ENCODE assay signal across 33 mouse cellular contexts in genomic region chr7:97714651-97715050, GRCm38 (mm10). TPM values are rescaled to one million over a fixed set of nuclear protein-coding genes. Genes with fewer than 3 reads are reported as not detected.
"Had no signal": no experiment of that assay in that cellular context is flagged by ENCODE, and none has a peak within 500 bp of the region (broad histone marks: within the 10 kb centered on the region; RNA-seq: fewer than 3 reads in every experiment).

No protein-coding gene starts in this region.

- DNase-seq: left cerebral cortex, postnatal 4 days; liver; liver, embryonic 13.5 days; liver, postnatal 0 days; lung, adult 18-20 months; lung, adult 2 months; lung, embryonic 14.5 days; lung, postnatal 10 days; lung, postnatal 14 days; lung, postnatal 36 days; lung, postnatal 4 days; midbrain, embryonic 14.5 days had no signal

- H3K27ac ChIP-seq: left cerebral cortex, adult 2 months; limb, embryonic 10.5 days; limb, embryonic 12.5 days; limb, embryonic 13.5 days; limb, embryonic 15.5 days; liver, embryonic 12.5 days; liver, embryonic 13.5 days; liver, embryonic 14.5 days; liver, embryonic 15.5 days; lung, embryonic 15.5 days; macrophage; midbrain, embryonic 10.5 days; midbrain, embryonic 12.5 days; midbrain, embryonic 13.5 days; midbrain, embryonic 15.5 days; neural tube, embryonic 12.5 days had no signal

- H3K27me3 ChIP-seq: limb, embryonic 12.5 days; limb, embryonic 13.5 days; limb, embryonic 15.5 days; liver, embryonic 12.5 days; liver, embryonic 13.5 days; liver, embryonic 15.5 days; lung, embryonic 15.5 days; megakaryocyte, embryonic 14.5 days; midbrain, embryonic 12.5 days; midbrain, embryonic 13.5 days; midbrain, embryonic 15.5 days; neural tube, embryonic 12.5 days had no signal

- H3K9ac ChIP-seq: limb, embryonic 12.5 days; limb, embryonic 13.5 days; limb, embryonic 15.5 days; liver, embryonic 12.5 days; liver, embryonic 13.5 days; liver, embryonic 14.5 days; liver, embryonic 15.5 days; liver, postnatal 0 days; lung, embryonic 14.5 days; lung, embryonic 15.5 days; midbrain, embryonic 12.5 days; midbrain, embryonic 13.5 days; midbrain, embryonic 15.5 days; neural tube, embryonic 12.5 days had no signal

- H3K4me1 ChIP-seq: limb, embryonic 10.5 days; limb, embryonic 12.5 days; limb, embryonic 13.5 days; limb, embryonic 15.5 days; liver, embryonic 12.5 days; liver, embryonic 13.5 days; liver, embryonic 15.5 days; lung, embryonic 15.5 days; midbrain, embryonic 10.5 days; midbrain, embryonic 12.5 days; midbrain, embryonic 13.5 days; midbrain, embryonic 15.5 days; neural tube, embryonic 12.5 days had no signal

- H3K4me2 ChIP-seq: limb, embryonic 12.5 days; limb, embryonic 13.5 days; limb, embryonic 15.5 days; liver, embryonic 11.5 days; liver, embryonic 12.5 days; liver, embryonic 13.5 days; liver, embryonic 15.5 days; lung, embryonic 14.5 days; lung, embryonic 15.5 days; midbrain, embryonic 12.5 days; midbrain, embryonic 13.5 days; midbrain, embryonic 15.5 days; neural tube, embryonic 12.5 days had no signal

- H3K9me3 ChIP-seq: limb, embryonic 10.5 days; limb, embryonic 12.5 days; limb, embryonic 13.5 days; limb, embryonic 15.5 days; liver, embryonic 12.5 days; liver, embryonic 13.5 days; liver, embryonic 15.5 days; lung, embryonic 15.5 days; midbrain, embryonic 10.5 days; midbrain, embryonic 12.5 days; midbrain, embryonic 13.5 days; midbrain, embryonic 15.5 days; neural tube, embryonic 12.5 days had no signal

- ATAC-seq: liver, embryonic 12.5 days; liver, postnatal 0 days; lung, postnatal 0 days; midbrain, embryonic 13.5 days; midbrain, embryonic 15.5 days; midbrain, embryonic 16.5 days had no signal

- H3K4me3 ChIP-seq: left cerebral cortex, adult 2 months; limb, embryonic 10.5 days; limb, embryonic 12.5 days; limb, embryonic 13.5 days; limb, embryonic 15.5 days; liver, embryonic 12.5 days; liver, embryonic 13.5 days; liver, embryonic 15.5 days; lung, embryonic 15.5 days; megakaryocyte, embryonic 14.5 days; midbrain, embryonic 10.5 days; midbrain, embryonic 12.5 days; midbrain, embryonic 13.5 days; midbrain, embryonic 15.5 days; myocyte; neural tube, embryonic 12.5 days had no signal

RNA-seq across cellular contexts. Expression of gene Aqp11, which starts 23.4 kb away (rescaled TPM):
- total RNA-seq: monocyte, adult 5-6 weeks had no signal
